Mouse (Mus musculus) urinary bladder, postnatal 14 days (tissue): ENCODE measurements at regions not wholly inside any gene's neighbourhood (a gene's known extent, or its start where the extent isn't known, plus 50 kb on each side); places are given as distances from the start of the nearest gene placed in this dataset.
A peak's percentile ranks its signal among the peaks of the same experiment; 100 is the strongest.

Experiments
- DNase-seq: peaks from one replicate; pipeline ENCODE4 v3.0.0; 2021; ENCODE audit warnings: low spot score

DNA sequence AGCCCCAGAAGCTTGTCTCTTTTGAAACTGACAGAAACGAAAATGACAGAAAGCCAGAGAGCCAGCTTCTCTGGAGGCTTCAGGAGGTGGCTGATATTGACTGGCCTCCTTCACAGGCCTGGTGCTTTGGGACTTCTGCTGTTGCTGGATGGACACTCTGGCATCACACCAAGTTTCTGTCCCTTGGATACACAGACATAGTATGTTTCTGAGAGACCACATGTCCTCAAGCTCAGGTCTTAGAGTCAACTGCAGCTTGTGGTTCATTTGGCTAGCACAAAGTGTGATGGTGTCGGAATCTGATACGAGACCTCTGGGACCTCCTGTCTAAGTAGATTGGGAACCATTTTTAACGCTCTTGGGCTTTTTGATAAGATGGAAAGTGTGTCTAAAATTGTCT lies 502.0 kb downstream of the Sqor start:
- DNase-seq: no peak

DNA sequence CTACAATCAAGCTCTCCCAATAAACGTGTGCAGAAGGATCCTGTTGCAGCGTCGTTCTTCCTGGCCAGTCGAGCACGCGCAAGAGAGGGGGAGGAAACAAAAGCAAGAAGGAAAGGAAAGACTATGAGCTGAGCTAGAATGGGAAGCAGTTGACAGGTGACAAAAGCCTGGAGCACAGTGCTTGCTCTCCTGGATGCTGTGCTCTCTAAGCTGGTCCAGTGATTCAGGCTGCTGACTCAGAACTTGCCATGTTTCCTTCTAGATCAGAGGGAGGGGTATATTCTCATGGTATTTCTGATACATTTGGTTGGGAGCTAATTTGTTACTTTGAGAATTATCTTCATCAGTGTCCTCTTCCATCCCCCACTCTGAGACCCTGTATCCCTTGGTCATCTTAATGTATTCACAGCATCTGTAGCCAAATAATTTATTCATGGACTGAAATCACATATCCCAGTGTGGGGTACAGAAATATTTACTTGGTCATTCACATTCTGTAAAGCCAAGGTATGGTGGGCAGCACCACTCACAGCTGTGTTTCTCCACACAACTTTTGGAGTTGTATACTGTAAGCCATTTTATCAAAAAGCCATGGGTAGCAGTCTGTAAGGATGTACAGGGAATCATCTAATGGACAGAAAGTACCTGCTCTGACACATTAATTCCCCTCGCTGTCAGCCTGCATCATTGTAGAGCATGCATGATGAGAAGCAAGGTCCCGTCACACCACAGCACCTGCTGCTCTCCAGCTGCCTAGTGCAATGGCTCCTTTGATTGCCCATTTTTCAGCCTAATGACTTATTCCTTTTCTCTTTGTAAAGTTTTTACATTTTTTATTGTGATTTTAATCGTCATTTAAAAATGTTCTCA lies 510.1 kb downstream of the Sqor start:
- DNase-seq: no peak

DNA sequence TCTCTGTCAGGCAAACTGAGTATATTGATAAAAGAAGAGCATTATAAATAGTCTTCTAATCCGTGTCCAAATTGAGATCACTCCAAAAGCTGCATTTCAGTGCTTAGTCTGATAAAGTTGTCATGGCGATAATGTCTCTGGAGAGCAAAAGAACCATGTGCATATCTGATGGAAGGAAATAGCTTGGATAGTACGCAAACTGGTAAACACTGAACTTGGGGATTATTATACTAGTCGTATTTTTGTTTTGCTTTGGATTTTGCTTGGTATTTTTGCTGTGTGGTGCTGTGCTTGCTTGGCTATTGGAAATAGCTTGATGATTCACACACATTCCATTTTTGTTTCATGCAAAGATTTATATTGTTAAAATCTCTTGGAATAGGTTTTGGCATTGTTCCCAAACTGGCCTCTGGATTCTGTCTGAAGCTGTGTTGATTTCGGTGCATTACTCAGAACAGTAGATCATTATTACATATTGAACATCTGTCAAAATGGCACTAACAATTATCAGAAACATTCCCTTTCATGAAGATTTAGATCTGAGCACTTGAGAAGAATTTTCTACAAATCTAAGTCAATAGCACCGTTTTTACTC lies 510.8 kb downstream of the Sqor start:
- DNase-seq: no peak

DNA sequence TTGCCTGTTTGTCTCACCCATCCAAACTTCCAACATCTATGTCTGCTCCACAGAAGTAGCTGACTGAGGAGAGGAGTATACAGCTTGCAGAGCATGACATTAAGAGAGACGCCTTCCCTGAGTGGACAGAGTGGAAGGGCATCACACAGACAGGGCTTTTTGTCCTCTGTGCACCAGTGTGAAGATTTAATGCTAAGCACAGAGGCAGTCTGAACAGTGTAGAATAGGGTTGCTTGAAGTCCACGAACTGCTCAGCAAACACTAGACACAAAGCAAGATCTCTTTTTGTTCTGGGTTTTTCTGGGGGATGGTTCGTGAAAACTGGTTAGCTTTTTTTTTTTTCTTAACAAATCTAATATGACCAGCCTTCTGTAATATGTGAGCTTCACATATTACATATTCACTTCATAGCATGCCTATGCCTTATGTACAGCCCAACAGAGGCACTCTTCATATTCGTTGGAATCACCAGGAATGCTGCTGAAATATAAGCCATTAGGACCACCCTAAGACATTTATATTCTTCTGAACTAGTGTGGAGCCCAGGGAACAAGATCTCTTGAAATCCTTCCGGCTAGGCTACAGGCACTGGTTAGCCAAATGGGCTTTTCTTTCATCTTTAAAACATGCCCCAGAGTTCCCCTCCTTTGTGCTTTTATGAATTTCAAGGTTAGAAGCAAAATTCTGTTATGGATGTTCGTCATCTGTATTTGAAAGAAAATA lies 546.7 kb downstream of the Sqor start:
- DNase-seq: no peak

DNA sequence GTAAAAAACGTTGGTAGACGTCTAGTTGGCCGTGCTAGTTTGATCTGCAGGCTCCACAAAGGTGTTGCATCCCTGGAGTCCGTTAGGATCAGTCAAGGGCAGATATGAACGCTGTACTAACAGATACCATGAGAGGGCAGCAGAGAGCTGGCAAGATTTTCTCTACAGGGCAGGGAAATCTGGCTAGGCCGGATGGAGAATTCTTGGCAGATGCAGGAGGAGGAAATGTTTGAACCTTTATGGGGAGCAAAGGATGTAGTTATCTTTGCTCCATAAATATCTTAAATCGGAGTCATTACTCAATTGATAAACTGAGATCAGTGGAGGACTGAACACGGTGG lies 547.2 kb downstream of the Sqor start:
- DNase-seq: peak; percentile 74

DNA sequence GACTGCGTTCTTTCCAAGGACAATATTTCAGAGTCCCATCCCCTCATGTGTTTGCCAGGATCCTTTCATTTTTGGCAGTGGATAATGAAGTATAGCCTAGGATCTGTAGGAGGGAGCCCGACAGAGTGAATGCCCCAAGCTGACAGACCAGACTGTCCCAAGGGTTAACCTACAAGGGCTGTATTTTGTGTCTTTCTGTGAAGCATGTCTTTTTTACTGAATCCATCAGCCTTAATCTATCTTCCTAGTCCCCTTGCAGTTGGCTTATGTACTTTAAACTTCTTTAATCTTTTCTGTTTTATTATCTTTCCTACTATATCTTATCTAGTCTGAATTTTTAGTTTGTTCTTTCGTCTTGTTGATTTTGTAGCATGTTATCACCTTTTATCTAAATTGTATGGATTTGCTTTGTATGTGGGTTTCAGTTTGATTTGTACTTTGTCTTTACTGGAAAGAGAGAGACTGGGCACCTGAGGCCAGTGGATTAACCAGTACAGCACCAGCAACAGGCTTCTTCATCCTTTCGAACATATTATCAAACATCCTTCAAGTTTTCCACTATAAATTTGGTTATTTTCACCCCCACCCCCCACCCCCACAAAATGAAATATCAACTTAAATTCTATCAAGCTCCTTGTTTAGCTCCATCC lies 555.5 kb downstream of the Sqor start:
- no peak for DNase-seq

DNA sequence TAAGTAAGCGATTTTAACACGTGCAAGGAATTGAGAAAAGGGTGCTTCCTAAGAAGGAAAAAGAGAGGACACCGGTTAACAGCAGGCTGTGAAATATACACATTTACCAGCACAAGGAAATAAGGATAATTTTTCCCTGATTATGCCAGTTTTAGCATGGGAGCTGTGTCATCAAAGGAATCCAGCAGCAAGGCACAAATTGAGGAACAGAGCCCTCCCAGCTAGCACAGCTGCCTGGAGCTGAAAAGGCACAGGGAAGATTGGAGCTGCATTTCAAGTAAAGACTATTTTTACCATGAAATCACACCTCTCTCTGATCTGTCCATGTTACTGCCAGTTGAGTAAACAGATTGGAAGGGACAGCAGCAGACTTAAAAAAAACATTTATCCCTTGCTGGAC lies 558.7 kb downstream of the Sqor start:
- no peak for DNase-seq

DNA sequence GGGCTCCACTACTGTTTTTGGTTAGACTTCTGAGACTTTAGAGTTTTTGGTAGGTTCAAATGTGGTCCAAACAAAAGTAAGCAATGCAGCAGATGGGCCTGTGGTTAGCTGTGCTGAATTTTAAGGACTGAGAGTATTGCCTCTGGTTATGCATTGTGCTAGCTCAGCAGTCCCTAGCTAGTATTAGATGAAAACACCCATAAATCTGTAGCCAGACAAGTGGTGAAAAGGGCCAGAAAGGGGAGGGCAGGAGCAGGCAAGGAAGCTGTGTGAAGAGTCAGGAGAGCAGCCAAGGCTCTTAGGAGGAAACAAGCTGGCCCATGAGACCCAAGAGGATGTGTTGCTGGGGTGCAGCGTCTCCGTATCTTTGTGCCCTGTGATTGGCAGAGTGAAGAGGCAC lies 559.9 kb downstream of the Sqor start:
- DNase-seq: peak; percentile 4

DNA sequence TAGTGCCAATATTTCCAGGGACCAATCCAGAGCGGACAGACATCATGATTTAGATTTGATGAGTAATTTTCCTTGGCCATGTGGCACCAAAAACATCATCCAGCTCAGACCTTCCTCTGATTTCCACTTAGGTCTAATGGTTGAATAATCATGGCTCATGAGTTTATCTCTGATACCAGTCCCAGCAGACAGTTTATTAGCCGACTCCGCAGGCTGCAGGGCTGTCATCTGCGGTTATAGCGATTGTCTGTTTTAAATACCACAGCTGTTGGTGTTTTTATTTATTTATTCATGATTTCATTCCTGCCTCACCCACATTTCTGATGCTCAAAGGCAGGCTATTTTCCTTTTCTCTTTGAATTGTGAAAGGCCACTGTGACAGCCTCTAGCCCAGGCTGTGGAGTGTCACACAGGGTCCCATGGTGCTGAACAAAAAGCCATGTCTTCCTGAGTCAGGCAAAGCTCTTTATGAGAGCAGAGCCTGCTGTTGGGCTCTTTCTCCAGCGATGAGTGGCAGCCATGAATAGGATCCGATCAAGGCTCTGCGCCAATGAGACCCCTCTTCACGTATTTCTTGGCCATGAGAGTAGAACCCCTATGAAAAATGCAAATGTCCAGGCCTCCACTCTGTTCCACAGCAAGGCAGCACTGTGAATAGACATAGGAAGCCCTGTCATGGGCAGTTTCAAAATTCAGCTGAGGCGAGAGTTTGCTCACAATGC lies 584.7 kb downstream of the Sqor start:
- no peak for DNase-seq

DNA sequence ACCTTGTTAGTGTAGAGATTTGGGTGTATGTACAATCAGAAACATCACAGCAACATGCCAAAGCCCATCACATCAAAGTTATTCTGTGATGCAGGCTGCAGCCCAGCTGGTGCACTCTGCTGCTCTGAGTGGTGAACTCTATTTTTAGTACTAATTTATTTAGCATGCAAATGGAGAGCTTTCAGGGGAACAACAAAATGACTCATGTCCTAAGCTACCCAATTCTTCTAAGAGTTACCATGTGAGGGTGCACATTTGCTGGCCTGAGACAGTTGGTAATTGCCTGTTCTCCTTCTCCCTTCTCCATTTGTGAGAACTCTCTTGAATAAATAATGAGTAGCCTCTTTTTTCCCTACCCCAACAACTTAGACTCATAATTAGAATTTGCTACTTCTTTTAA lies 599.2 kb downstream of the Sqor start:
- DNase-seq: no peak

DNA sequence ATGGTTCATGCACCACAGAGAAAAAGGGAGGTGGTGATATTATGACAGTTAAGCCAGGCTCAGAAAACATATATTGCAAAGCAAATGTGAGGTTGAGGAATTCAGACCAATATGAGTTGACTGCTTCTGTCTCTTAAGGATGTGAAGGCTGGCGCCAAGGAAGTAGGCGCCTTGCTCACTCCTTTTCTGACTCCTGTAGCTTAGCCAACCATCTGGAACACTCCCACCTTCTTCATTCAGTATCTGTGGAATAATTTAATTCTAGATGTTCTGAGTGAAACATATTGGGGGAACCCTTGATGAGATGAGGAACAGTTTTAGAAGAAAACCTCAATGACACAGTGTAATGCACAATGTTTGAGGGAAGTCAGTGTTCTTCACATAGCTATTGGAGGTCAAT lies 601.5 kb downstream of the Sqor start:
- DNase-seq: no peak

DNA sequence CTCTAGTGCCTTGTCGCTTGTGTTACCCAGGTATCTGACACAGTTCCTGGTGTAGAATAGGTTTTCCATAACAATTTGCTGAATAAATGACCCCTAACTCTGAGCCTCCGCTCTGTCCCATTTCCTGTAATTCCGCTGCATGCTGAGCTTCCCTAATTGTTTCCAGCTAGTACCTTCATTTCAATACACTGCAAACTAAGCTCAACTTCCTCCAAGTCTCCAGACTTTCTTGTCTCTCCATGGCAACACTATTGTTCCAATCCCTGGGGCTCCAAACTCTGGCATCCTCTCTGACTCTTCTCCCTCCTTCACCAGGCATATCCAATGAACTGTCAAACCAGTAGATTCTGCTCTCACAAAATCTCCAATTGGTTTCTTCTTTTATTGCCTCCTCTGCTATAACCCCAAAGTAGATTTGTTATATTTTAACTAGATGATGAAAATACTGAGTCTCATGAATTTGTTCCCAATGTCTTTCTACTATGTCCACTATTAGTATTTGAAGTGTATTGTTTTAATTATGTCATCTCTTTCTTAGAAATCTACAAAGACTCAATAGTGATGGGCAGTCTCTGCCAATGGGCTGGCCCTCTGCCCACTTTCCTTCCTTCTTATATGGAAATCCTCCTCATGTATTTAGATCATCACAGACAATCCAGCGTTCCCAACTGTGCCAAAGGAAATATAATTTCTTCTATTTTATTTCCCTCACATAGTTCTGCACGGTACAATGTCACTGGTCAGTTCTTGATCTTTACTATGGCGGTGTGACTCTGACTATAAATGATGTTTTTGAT lies 620.8 kb downstream of the Sqor start:
- DNase-seq: no peak

DNA sequence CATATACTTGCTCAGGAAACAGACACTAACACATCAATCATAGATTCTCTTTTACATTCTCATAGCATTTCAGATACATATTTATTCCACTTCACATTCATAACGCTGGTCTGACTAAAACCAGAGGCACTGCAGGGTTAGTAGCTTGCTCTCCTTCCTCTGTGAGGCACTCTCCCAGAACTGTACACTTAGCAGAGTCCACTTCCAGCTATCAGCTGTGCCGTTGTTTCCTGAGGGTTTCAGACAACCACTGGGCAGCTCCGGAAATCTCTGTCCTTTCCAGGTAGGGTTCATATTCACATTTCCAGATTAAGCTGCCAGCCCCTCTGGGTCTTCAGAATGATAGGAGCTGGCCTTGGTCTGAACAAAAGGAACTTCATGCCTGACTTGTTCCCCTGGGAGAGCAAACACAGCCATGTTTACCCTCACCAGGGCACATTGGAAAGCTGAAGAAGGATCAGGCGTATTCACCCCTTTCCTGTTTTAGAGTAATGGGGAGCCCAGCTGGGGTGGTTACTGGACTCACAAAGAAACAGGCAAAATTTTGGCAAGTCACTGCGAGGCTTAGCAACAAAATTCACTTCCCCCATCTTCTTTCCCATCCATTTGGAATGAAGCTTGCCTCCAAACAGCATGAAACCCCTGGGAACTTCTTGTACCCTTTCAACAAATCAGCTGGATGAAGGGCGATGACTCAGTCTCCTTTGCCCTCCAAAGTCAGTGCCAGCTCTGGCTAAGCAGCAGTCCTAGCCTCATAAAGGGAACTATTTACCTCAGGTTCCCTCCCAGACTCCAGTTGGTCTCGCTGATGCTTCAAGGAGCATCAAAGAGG lies 622.0 kb downstream of the Sqor start:
- no peak for DNase-seq

DNA sequence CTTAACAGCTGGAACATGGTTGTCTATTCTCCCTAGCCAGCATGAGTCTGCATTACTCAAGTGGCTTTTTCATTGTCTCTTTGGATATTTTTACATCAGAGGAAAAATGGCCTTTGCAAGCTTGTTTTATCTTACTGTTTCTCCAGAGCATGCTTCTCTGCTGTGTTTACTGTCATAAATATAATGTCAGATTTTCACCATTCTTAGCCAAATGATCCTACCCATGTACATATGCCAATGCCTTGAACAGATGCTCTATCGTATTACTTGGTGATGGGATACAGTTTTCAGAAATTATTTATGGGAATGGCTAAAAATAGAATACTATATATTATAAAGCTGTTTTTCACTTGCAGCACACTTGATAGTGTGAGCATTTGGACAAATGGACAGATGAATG lies 625.9 kb downstream of the Sqor start:
- DNase-seq: no peak

DNA sequence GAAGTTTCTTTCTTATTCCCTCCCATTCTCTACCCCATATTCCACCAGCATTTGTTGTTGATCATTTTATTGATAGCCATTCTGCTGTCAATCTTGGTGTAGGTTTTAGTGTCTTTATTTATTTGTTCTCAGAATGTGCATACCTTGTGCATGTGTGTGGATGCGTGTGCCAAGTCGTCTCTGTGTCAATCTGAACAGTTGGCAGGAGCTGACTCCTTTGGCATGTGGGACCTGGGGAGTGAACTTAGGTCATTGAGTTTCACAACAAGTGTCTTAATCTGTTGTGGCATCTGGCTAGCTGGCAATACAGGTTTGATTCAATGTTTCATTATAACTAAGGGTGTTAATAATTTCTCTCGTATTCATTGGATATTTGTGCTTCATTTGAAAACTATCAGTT lies 629.3 kb downstream of the Sqor start:
- DNase-seq: no peak

DNA sequence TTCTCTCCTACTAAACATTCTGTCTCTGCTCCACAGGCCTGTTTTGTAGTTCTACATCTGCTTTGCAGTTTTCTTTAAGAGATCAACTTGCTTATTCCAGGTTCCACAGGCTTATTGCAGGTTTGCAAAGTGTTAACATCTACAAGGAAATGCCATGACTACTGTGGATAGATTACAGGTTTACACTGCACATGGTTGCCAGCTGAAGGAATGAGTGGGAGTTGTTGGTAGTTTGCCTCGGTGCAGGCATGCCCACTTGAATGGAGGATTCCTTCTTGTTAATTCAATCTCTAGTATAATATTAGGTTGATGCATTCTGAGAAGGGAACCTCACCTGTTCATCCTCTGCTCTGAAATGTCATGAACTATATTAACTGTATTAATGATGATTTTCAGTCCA lies 632.5 kb downstream of the Sqor start:
- no peak for DNase-seq

DNA sequence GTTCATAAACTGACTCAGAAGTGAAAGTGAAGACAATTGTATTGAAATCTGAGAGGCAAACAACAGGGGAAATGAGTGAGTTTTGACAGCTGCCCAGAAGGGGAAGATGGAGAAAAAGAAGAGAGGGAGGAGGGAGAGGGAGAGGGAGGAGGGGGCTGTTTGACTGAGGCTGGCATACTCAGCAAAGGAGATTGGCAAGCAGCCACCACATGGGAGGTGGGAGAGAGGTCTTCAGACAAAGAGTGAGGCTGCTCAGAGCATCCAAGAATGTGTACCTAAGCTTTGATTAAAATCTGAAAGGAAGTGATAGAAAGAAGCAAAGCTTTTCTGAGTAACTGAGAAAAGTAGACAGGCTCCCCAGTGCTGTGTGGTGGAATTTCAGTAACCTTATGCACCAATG lies 636.0 kb downstream of the Sqor start:
- no peak for DNase-seq

DNA sequence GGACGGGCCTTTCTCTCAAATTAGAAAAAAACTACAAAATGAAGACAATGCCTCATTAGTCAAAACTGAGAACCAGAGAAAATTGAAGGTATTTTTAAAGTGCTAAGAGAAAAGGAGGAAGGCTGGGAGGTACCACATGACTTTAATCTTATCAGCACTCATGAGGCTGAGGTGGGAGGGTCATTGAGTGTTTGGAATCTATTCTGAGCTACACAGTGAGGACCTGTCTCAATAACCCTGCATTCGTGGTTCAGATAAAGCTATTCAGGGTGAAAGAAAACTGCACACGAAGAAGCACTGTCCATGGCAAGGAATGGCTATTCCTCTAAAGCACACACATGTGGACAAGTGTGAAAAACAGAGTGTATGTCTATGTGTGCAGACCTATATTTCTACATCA lies 644.0 kb downstream of the Sqor start:
- DNase-seq: no peak

DNA sequence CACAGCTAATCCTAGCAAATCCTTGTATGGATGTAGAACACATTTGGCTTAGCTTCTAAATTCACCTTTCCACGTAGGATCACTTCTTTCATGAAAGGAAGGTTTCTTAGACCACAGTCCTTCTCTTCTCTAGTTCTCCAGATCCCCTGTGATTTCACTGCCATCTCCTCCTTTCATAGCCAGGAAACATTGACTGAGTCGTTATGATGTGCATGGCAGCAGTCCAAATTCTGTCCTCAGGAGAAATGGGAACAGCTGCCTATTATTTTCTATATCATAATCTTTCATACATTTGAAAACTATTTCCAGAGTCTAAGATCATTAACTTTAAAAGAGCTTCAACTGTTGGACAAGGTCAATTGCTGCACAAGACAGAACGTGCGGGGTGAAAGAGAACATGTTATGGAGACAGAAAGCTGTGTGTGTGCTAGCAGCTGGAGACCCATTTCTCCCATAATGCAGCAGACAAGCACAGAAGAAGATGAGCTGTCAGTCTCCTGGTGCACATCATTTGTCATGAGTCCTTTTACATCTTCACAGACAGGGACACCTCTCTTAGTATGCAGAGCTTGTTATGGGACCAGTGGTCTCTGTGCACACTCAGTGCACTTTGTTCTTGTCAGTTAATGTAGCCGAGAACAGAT lies 631.6 kb upstream of the Sema6d start:
- DNase-seq: no peak

DNA sequence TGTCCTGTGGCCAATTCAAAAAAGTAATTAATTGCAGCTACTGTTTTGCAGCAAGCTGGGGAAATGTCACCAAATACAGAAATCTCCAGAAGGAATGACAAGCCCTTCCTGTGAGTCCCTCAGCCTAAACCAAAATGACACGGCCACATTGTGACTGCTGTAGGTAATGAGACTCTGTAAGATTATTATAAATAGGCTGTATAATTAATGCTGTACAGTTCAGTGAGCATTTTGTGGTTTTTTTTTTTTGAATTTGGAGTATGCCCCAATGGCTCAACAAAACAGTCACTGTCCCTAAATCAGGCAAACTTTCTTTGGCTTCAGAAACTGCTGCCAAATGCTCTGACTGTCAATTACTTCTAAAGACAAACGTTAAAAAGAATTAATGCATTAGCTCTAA lies 615.9 kb upstream of the Sema6d start:
- DNase-seq: no peak
